Mouse (Mus musculus) kidney, postnatal 14 days (tissue): ENCODE measurements around the gene Ten1.

ENCODE experiments used
- DNase-seq: peaks from one replicate; pipeline ENCODE4 v3.0.0; 2022; ENCODE audit warnings: mixed read lengths

The Ten1 gene

DNA sequence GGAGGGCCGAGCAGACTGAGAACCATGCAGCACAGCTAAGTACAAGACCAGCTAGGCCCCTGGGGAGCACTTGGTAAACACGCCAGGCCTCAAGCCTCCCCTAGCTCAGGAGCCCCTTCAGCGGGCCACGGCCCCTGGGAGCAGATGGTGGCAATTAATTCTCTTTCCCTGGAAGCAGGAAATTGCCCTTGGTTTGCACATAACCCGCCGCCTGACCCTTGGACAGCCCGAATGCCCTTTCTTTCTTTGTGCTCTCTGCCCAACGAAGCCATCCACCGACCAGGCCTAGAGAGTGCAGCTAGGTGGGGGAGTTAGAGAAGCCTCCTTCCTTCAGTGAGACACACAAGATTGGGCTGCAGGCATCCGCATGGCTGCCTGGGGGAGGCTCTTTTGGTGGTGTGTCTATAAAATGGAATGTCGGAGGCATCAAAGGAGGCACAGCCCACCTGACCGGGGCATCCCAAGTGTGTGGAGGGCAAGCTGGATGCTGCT lies 43.1 kb downstream of the Ten1 start:
- peak; percentile 59 for DNase-seq

DNA sequence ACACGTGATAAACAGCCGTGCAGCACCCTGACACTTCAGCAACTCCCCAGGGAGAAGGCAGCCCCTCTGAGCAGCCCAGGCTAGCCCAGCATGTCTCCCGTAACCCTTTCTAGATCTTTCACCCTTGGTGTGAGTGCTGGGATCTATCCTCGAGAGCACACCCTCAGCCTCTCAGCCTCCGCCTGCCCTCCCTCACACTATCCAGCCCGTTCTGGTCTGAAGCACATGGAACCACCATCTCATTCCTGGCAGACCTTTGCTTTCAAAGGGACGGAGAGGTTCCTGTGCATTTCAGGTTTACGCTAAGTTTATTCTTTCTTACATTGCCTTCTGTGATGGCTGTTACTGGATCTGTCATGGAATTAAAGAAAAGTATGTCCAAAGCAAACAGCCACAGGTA lies 45.9 kb downstream of the Ten1 start:
- peak; percentile 43 for DNase-seq

DNA sequence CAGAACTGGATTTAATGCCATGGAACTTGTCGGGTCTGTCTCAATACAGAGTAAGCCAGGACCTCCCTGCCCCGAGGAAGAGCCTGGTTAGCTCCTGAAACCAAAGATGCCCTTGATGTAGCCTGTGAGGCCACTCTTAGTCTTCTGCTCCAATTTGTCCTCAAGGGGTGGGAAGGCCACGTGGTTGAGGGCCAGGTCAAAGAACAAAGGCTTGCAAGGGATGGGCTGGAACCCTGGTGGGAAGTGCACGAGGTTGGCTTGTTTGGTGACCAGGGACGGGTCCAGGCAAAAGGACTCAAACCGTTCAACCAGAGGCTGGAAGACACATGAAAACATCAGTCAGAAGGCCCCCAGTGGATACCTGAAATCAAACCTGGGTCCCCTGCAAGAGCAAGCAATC lies 47.0 kb downstream of the Ten1 start:
- DNase-seq = peak; percentile 44

DNA sequence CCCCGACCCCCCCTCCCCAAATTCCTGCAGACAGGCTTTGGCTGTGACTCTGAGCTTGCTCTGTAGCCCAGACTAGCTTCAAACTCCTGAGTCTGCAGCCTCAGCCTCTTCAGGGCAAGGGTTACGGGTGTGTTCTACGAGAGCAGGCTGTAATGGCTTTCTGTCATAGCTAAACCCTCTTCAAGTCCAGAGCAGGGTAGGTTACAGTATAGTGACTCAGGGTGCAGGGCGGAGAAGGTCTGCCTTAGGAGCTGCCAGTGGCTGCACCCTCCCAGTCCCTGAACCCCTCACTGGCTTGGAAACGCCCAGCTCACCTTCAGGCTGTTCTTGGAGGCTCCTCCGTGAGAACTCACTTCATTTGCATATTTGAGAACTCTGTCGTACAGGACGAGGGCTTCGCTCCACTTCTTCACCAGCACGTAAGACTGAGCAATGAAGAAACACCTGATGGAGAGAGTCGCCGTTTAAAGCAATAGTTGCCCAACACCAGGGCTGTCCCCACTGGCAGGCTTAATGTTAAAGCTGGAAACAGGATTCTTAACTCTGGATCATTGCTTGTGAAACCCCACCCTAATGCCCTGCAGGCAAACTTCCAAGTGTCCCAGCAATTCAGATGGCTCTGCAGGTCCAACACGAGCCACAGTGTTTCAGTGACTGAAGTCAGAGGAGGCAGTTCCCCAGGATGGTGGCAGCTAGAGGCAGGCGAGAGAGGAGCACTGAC lies 49.0 kb downstream of the Ten1 start:
- DNase-seq = peak; percentile 57

DNA sequence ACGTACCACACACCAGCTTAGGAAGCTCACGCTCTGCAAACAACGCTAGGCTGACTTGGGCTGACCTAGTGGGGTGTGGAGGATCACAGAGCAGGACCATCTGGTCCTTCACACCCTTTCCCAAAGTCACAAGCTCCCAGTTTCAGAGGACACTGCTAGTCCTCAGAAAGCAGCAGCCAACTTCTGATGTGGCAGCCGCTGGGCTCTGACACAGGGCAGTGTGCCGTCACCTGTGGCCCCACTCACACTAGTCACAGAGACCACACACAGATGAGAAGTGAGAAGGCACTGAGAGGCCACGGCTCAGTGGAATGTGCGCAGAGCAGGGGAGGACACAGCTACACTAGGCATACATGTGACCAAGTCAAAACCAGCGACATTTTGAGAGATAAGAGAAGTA lies 52.2 kb downstream of the Ten1 start:
- no peak for DNase-seq

DNA sequence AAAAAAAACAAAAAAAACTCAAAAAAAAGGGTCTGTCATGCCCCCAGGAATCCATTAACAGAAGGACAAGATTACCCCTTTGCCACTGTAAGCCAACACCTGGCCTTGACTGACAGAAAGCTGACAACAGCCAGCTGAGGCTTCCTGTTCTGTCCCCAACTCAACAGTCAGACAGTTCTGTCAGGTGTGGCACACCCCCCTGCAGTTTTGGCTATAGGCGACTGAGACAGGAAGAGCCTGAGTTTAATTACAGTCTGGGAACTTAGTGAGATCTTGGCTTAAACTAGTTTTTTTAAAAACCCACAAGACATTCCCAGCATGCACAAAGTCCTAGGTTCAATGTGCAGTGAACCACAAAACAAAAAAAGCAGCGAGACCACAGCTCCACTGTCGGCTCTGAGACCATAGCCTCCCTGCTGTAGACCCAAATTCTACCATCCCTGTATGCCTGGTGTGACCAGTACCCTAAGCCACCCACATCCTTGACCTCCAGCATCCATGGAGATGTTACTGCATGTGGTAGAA lies 54.5 kb downstream of the Ten1 start:
- peak; percentile 55 for DNase-seq

DNA sequence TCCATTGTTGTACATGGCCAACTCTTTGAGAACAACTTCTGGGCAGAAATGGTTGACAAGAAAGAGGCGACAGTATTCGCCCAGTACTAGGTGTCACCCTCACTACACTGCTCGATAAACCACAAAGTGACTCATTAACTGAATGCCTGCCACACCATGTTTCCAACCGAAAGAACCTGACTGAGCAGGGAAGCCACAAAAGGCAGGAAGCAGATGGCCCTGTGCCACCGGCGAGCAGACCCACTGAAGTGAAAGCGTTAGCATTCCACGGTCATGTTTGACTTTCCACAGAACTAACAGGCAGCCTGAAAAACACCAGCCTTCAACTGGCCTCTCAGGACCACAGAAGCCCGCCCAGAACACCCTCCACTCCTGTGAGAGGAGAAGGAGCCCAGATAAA lies 56.0 kb downstream of the Ten1 start:
- DNase-seq = peak; percentile 76

DNA sequence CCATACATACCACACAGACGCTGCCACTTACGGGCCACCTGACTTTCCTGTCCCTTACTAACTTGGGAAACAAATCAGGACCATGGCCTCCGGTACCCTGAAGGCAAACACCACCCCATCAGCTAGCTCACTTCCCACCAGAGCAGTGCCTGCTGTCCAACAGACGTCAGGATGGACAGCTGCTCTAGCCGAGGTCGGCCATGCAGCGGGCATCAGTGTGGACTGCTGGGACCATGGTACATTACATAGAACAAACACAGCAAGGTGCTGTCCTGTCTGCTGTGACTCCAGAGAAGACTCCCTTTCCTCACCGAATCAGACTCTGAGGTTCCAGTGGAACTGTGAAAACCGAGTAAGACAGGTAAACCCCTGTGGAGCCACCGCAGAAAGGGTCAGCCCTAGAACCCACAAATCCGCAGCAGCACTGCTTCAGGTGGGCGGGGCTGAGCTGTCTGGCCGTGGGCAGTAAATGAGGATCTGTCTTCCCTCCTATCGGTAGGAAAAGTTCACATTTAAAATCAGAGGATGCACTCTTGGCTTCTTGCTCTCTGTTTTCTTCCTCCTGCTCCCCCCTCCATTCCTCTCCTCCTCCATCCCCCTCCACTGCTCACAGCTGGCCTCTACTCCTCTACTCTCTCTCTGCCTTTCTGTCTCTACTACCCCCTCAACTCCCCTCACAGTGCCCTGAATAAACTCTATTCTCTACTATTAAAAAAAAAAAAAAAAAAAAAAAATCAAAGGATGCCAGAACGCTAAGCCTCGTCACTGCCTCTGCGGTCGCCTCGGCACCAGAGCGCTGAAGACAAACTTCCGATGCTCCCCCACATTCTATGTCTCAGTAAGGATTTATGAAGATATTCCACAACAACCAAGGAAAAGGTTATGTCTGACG lies 56.7 kb downstream of the Ten1 start:
- DNase-seq = no peak

DNA sequence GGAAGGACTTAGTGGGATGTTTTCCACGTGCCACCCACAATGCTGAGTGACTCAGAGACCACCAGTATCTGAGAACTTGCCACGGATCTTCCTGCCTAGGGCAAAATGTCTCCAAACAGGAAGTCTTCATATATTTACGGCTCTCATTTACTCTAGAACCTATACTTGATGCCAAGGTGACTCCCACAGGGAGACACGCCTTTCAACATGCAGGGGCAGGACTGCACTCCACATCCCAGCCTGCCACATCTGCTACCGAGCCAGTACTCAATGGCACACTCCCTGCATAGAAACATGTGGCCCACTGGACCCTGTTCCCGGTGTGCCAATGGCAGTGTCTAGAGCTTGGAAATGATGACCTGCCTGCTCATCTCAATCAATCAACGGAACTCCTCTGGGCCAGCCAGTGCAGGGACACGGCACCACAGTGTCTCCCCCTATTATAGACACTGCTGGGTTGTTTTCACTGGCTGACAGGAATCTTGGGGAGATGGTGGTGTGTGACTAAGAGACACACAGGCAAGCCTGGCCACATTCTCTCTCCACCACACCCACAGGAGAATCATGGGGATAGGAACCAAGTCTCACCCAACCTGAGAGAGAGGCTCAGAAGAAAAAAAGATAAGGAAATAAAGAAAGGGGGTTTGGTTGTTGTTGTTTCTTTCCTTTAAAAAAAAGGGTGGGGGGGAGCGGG lies 57.5 kb downstream of the Ten1 start:
- peak; percentile 43 for DNase-seq

DNA sequence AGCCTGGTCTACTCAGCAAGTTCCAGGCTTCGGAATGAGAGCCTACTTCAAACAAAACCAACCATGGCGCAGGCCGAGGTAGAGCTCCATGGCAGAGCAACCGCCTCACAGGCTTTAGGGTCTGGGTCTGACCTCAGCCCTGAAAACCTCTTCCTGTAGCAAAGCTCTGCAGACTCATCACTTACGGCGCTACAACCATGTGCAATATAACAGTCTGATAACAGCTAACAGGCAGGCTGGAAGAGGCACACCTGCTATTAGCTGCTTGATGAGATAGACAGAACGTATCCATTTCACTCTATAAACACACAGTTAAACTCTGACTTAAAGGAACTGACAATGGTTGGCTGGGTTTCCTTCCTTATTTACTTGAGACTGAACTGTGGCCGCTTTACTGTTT lies 60.8 kb downstream of the Ten1 start:
- no peak for DNase-seq

DNA sequence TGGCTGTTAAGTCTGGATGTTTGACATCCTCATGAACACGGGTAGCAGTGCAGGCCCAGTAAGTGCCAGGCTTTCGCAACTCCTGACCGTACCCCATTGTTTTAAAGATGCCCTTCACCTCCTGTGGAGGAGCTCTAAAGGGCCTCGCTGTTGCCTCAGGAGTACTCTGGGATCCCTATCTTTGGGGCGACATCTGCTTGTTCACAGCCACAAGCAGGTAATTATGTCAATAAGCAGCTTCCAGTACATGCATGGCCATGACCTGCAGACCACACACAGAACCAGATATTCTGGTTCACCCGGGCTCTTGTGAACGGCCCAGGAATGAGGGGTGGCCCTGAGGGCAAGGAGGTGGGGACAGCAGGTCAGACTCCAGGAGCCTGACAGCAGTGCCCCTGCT lies 61.6 kb downstream of the Ten1 start:
- no peak for DNase-seq
